9 mouse cellular contexts compared by ENCODE assay signal in genomic region chr14:32609392-32609791, GRCm38 (mm10). TPM values are rescaled to one million over a fixed set of nuclear protein-coding genes. Genes with fewer than 3 reads are reported as not detected.
A peak's percentile ranks its signal among the peaks of the same experiment; 100 is the strongest.
DNase-seq lines count a peak whose midpoint lies in the region; ATAC-seq lines count a peak whose summit lies in the region.
"Had no signal": no experiment of that assay in that cellular context is flagged by ENCODE, and none has a peak within 500 bp of the region (broad histone marks: within the 10 kb centered on the region; RNA-seq: fewer than 3 reads in every experiment).

No protein-coding gene starts in this region.

- H3K27ac ChIP-seq in kidney, embryonic 14.5 days (ENCODE audit: low read depth, low read length), result no peak overlapping the region

- peaks cover 9% of the 10 kb centered on the region; the same call in 1 of the 2 replicates for H3K27me3 ChIP-seq in kidney, embryonic 14.5 days (ENCODE audit: control insufficient read depth, insufficient read depth, low read length)

- peak; percentile 57; the same call in 1 of the 2 replicates for ATAC-seq in frontal cortex, adult (ENCODE audit: low TSS enrichment)
- peak; percentile 49; the same call in 1 of the 2 replicates for ATAC-seq in kidney, embryonic 14.5 days (ENCODE audit: low FRiP score, low TSS enrichment)
- peak; percentile 71 for ATAC-seq in megakaryocyte progenitor cell, adult 5-6 weeks (replicated peaks; ENCODE audit: poor library complexity)
- ATAC-seq in erythroid progenitor cell, adult 5-6 weeks (replicated peaks; ENCODE audit: low FRiP score, poor library complexity, severe bottlenecking), result no peak

- H3K9me3 ChIP-seq in kidney, embryonic 14.5 days (ENCODE audit: control insufficient read depth, low read length), result no peaks in the 10 kb centered on the region

- no peak overlapping the region for H3K4me2 ChIP-seq in kidney, embryonic 14.5 days (replicated peaks; ENCODE audit: low read depth, low read length)

- no peak for DNase-seq in frontal cortex, postnatal 14 days (ENCODE audit: low spot score in 2 of 2)
- DNase-seq in ovary, postnatal 14 days (ENCODE audit: low spot score), result peak; percentile 41
- no peak for DNase-seq in ovary, postnatal 10 days (ENCODE audit: low spot score)
- peak; percentile 17 for DNase-seq in brain, adult 2 months (ENCODE audit: low read depth, low spot score)

- no peak overlapping the region for H3K4me3 ChIP-seq in kidney, embryonic 14.5 days (ENCODE audit: low read length)

- H3K36me3 ChIP-seq in kidney, embryonic 14.5 days (ENCODE audit: control insufficient read depth, insufficient read depth, low read length), result no peaks in the 10 kb centered on the region

- 11% methylated on average over 3 of the region's 3 CpGs for WGBS in kidney, embryonic 14.5 days

- no peak overlapping the region for H3K9ac ChIP-seq in kidney, embryonic 14.5 days (ENCODE audit: low read depth, low read length)

- H3K4me1 ChIP-seq in kidney, embryonic 14.5 days (ENCODE audit: control insufficient read depth, insufficient read depth, low read length), result no peaks in the 10 kb centered on the region

RNA-seq across cellular contexts. Expression of gene Prrxl1, which starts 10.2 kb away (rescaled TPM):
- polyA plus RNA-seq in kidney, embryonic 14.5 days (2014; fragmentation: Nextera tagmentation; extraction: Ambion mirVana), result 0.08 TPM in 1 of 2 replicates, not detected in the other
- not detected in 2 replicates for total RNA-seq in megakaryocyte progenitor cell, adult 5-6 weeks (2015)
- not detected in 2 replicates for total RNA-seq in megakaryocyte progenitor cell, adult 5-6 weeks (2017)
- total RNA-seq in erythroid progenitor cell, adult 5-6 weeks (2015; ENCODE audit: low replicate concordance), result not detected in 2 replicates
- not detected in 2 replicates for total RNA-seq in erythroid progenitor cell, adult 5-6 weeks (2017; ENCODE audit: low replicate concordance)
- polyA plus RNA-seq: large intestine, adult 2 months had no signal

Comparison
In these comparisons a context has a peak if more than half of its experiments do, and no peak if none do; other contexts are left out.
1. DNase-seq: peak in ovary, postnatal 14 days (single experiment) and brain, adult 2 months (single experiment); none in frontal cortex, postnatal 14 days (0 of 2) and ovary, postnatal 10 days (single experiment).